Mouse (Mus musculus): ENCODE data around the gene Plcb2. TPM values are rescaled to one million over a fixed set of nuclear protein-coding genes. Genes with fewer than 3 reads are reported as not detected.

Plcb2 gene
- polyA plus RNA-seq, 1 experiment from 2014 or later = 0.22 TPM

DNA sequence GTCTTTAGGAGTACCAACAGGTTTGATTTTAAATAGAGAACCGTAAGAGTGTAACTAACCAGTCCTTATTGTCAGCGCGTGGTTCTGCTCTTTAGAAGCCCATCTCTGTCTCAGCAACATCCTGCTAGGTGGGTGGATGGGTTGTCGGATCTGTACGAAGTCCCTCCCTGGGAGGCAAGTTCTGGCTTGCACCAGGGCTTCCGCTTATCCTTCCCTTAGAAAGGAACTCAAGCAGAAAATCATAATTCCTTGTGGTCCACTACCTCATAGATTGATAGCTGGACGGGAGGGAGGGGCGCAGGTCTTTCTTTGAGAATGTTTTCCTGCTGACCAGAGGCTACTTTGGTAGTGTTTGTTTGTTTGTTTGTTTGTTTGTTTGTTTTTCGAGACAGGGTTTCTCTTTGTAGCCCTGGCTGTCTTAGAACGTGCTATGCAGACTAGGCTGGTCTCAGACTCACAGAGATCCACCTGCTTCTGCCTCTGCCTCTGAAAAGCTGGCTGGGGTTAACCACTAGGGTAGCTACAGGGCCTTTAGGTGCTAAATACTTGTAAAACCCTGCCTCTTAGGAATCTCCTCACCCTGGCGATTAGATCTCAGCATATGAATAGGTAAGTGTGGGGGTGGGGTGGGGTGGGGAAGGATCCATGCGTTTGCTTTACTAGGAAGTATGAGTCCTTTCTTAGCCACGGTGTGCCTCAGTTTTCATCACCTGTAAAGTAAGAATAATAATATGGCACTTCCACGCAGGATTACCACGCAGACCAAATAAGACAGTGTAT is 54.4 kb downstream of the Plcb2 start:
- Histone ChIP-seq H3K9me3 (replicated peaks; ENCODE audit: control insufficient read depth, low read length) (no peaks in the 10 kb centered on the region), H3K36me3 (replicated peaks; ENCODE audit: control insufficient read depth, insufficient read depth, low read depth, low read length) (no peaks in the 10 kb centered on the region), H3K9ac (replicated peaks; ENCODE audit: low read length) (no peak overlapping the region), H3K27ac (replicated peaks; ENCODE audit: low read depth, low read length) (no peak overlapping the region), H3K27me3 (ENCODE audit: control insufficient read depth, insufficient read depth, low read length) (peaks cover 44% of the 10 kb centered on the region), H3K4me1 (ENCODE audit: control insufficient read depth, insufficient read depth, low read length) (peaks cover 3% of the 10 kb centered on the region; the same call in 1 of the 2 replicates), H3K4me3 (ENCODE audit: low read depth, low read length) (no peak overlapping the region), H3K4me2 (ENCODE audit: low read depth, low read length) (no peak overlapping the region)
- DNase-seq (ENCODE audit: low spot score) = no peak
- ATAC-seq (replicated peaks; ENCODE audit: insufficient number of reproducible peaks, low FRiP score, low TSS enrichment, low read depth) = no peak
- WGBS = 30% methylated on average over 15 of the region's 15 CpGs

DNA sequence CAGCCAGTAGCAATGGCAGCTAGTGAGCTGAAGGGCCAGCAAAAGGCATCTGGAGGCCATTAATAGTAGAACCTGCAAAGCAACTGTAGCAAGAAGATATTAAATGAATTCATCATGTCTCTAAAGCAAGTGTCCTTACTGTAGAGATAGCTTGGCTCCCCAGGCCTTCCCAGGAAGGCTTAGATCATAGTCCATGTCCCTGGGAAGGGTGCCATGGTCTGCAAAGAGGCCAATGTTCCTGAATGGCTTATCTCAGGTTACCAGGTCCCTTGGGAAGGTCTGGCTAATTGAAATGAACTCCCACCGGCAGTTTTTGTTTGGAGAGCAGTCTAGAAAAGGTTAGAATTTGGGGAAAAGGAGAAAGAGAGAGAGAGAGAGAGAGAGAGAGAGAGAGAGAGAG is 56.5 kb downstream of the Plcb2 start:
- H3K9me3 ChIP-seq (replicated peaks; ENCODE audit: control insufficient read depth, low read length) = no peaks in the 10 kb centered on the region
- peaks cover 29% of the 10 kb centered on the region for H3K27me3 ChIP-seq (ENCODE audit: control insufficient read depth, insufficient read depth, low read length)
- no peak overlapping the region for H3K9ac ChIP-seq (replicated peaks; ENCODE audit: low read length)
- H3K27ac ChIP-seq (replicated peaks; ENCODE audit: low read depth, low read length) = no peak overlapping the region
- no peak overlapping the region for H3K4me3 ChIP-seq (ENCODE audit: low read depth, low read length)
- 30% methylated on average over 1 of the region's 1 CpGs for WGBS
- no peaks in the 10 kb centered on the region for H3K4me1 ChIP-seq (ENCODE audit: control insufficient read depth, insufficient read depth, low read length)
- ATAC-seq (replicated peaks; ENCODE audit: insufficient number of reproducible peaks, low FRiP score, low TSS enrichment, low read depth) = no peak
- H3K36me3 ChIP-seq (replicated peaks; ENCODE audit: control insufficient read depth, insufficient read depth, low read depth, low read length) = no peaks in the 10 kb centered on the region
- no peak for DNase-seq (ENCODE audit: low spot score)
- H3K4me2 ChIP-seq (ENCODE audit: low read depth, low read length) = no peak overlapping the region

DNA sequence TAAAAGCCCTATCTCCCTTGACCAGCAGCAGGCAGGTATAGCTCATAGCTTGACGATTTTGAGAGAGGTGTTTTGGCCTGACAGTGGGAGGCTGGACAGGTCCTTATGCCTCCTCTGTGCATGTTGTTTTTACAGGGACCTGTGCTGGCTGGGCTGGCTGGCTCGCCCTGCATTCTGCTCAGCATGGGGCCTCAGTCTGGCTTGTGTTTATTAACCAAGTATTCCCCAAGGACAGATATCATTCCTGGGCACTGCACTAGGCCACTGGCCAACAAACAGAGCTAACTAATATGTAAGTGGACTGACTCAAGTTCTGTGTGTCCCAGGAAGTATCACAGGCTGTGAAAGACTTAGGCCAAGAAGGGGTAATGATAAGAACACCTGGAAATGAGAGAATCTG is 58.5 kb downstream of the Plcb2 start:
- no peak overlapping the region; the same call in 1 of the 2 replicates for H3K9ac ChIP-seq (replicated peaks; ENCODE audit: low read length)
- no peak for DNase-seq (ENCODE audit: low spot score)
- H3K27me3 ChIP-seq (ENCODE audit: control insufficient read depth, insufficient read depth, low read length) = peaks cover 12% of the 10 kb centered on the region
- no peak overlapping the region for H3K4me3 ChIP-seq (ENCODE audit: low read depth, low read length)
- ATAC-seq (replicated peaks; ENCODE audit: insufficient number of reproducible peaks, low FRiP score, low TSS enrichment, low read depth) = no peak
- H3K9me3 ChIP-seq (replicated peaks; ENCODE audit: control insufficient read depth, low read length) = no peaks in the 10 kb centered on the region
- WGBS = 33% methylated on average over 2 of the region's 2 CpGs
- no peak overlapping the region for H3K4me2 ChIP-seq (ENCODE audit: low read depth, low read length)
- no peaks in the 10 kb centered on the region for H3K4me1 ChIP-seq (ENCODE audit: control insufficient read depth, insufficient read depth, low read length)
- H3K27ac ChIP-seq (replicated peaks; ENCODE audit: low read depth, low read length) = no peak overlapping the region
- no peaks in the 10 kb centered on the region for H3K36me3 ChIP-seq (replicated peaks; ENCODE audit: control insufficient read depth, insufficient read depth, low read depth, low read length)

DNA sequence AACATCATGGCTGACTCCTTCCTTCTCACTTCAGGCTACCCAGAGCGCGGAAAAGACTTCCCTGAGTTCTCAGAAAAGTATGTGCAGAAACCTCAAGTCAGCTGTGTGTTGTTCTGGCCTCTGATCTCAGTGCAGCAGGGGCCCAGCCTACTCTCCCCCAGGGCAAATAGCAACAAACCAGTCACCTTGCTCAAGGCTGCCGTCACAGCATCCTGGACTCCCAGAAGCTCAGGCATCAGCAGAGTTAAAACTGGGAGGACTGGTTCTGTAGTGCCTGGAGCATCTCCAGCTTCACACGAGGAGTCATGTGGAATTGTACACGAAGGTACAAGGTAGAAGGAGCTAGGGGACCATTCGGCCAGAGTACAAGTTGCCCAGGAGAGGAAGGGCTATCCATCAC is 59.0 kb downstream of the Plcb2 start:
- Histone ChIP-seq H3K4me3 (ENCODE audit: low read depth, low read length) (no peak overlapping the region), H3K27ac (replicated peaks; ENCODE audit: low read depth, low read length) (no peak overlapping the region), H3K4me1 (ENCODE audit: control insufficient read depth, insufficient read depth, low read length) (no peaks in the 10 kb centered on the region), H3K36me3 (replicated peaks; ENCODE audit: control insufficient read depth, insufficient read depth, low read depth, low read length) (no peaks in the 10 kb centered on the region), H3K9ac (replicated peaks; ENCODE audit: low read length) (no peak overlapping the region; the same call in 1 of the 2 replicates), H3K4me2 (ENCODE audit: low read depth, low read length) (no peak overlapping the region), H3K9me3 (replicated peaks; ENCODE audit: control insufficient read depth, low read length) (no peaks in the 10 kb centered on the region), H3K27me3 (ENCODE audit: control insufficient read depth, insufficient read depth, low read length) (peaks cover 10% of the 10 kb centered on the region)
- 47% methylated on average over 6 of the region's 6 CpGs for WGBS
- DNase-seq (ENCODE audit: low spot score) = no peak
- ATAC-seq (replicated peaks; ENCODE audit: insufficient number of reproducible peaks, low FRiP score, low TSS enrichment, low read depth) = no peak

DNA sequence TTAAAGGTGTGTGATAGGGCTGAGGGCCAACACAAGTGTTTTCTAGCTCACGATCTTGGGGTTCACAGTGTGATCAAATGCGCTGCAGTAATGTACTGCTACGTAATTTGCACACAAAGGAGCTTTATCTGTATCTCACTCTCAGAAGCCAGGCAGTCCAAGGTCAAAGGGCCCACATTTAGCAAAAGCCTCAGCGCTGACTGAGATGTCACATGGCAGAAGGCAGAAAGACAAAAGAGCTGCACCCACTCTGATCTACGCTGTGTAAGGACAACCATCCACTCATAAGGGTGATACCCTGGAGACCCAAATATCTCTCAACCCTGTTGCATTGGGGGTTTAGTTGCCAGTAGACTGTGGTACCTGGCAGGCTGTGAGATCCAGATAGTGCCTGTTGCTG is 61.1 kb downstream of the Plcb2 start:
- H3K4me3 ChIP-seq (ENCODE audit: low read depth, low read length) = no peak overlapping the region
- no peaks in the 10 kb centered on the region for H3K36me3 ChIP-seq (replicated peaks; ENCODE audit: control insufficient read depth, insufficient read depth, low read depth, low read length)
- whole genome bisulfite sequencing = 67% methylated on average over 5 of the region's 5 CpGs
- DNase-seq (ENCODE audit: low spot score) (no peak), ATAC-seq (replicated peaks; ENCODE audit: insufficient number of reproducible peaks, low FRiP score, low TSS enrichment, low read depth) (no peak)
- H3K9ac ChIP-seq (replicated peaks; ENCODE audit: low read length) = no peak overlapping the region
- H3K4me2 ChIP-seq (ENCODE audit: low read depth, low read length) = no peak overlapping the region
- H3K9me3 ChIP-seq (replicated peaks; ENCODE audit: control insufficient read depth, low read length) = no peaks in the 10 kb centered on the region
- no peak overlapping the region for H3K27ac ChIP-seq (replicated peaks; ENCODE audit: low read depth, low read length)
- H3K27me3 ChIP-seq (ENCODE audit: control insufficient read depth, insufficient read depth, low read length) = peaks cover 17% of the 10 kb centered on the region
- peaks cover 6% of the 10 kb centered on the region for H3K4me1 ChIP-seq (ENCODE audit: control insufficient read depth, insufficient read depth, low read length)

DNA sequence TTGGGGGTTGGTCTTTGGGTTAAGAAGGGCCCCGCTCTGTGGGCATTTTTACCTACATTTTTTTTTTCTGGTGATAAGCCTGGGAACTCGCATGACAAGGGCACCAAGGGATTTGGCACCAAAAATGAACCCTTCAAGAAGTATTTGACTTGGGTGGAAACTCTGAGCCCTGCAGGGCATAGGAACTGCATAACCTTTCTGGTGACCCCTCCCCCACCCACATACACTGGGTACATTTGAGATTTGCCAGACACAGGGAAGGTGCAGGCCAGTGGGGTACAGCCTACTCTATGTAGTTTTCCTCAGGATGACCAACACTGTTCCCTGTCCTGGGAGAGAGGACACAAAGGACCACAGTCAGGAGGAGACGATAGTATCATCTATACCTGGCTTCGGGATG is 62.6 kb downstream of the Plcb2 start:
- no peak overlapping the region for H3K27ac ChIP-seq (replicated peaks; ENCODE audit: low read depth, low read length)
- no peak for ATAC-seq (replicated peaks; ENCODE audit: insufficient number of reproducible peaks, low FRiP score, low TSS enrichment, low read depth)
- H3K27me3 ChIP-seq (ENCODE audit: control insufficient read depth, insufficient read depth, low read length) = peaks cover 17% of the 10 kb centered on the region
- peaks cover 6% of the 10 kb centered on the region for H3K4me1 ChIP-seq (ENCODE audit: control insufficient read depth, insufficient read depth, low read length)
- no peak overlapping the region for H3K4me3 ChIP-seq (ENCODE audit: low read depth, low read length)
- no peak for DNase-seq (ENCODE audit: low spot score)
- H3K9me3 ChIP-seq (replicated peaks; ENCODE audit: control insufficient read depth, low read length) = no peaks in the 10 kb centered on the region
- no peak overlapping the region for H3K9ac ChIP-seq (replicated peaks; ENCODE audit: low read length)
- H3K36me3 ChIP-seq (replicated peaks; ENCODE audit: control insufficient read depth, insufficient read depth, low read depth, low read length) = no peaks in the 10 kb centered on the region
- no peak overlapping the region for H3K4me2 ChIP-seq (ENCODE audit: low read depth, low read length)
- 85% methylated on average over 4 of the region's 4 CpGs for WGBS

DNA sequence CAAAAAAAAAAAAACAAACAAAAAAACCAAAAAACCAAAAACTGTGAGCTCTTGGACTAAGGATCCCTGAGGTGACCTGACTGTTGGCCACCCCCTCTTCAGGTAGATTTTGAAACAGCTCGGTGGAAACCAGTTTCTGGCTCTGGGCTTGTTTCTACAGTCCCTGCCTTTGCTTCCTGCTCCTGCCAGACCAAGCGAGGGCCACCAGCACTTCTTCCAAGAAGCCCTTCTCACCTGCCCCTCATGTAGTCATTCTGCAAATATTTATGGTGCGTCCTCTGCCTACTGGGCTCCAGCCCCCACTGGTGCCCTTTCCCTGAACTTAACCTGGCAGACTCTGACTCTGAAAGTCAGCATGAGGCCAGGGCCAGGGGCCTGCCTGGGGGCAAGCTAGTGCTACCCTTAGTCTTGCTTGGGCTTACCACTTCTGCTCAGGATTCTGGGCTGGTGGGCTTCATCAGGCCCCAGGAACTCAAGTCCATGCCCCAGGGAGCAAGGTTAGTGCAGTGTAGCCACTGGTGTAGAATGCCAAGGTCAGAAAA is 63.2 kb downstream of the Plcb2 start:
- peaks cover 6% of the 10 kb centered on the region for H3K4me1 ChIP-seq (ENCODE audit: control insufficient read depth, insufficient read depth, low read length)
- no peak overlapping the region for H3K4me3 ChIP-seq (ENCODE audit: low read depth, low read length)
- H3K27me3 ChIP-seq (ENCODE audit: control insufficient read depth, insufficient read depth, low read length) = peaks cover 17% of the 10 kb centered on the region
- H3K9ac ChIP-seq (replicated peaks; ENCODE audit: low read length) = no peak overlapping the region
- DNase-seq (ENCODE audit: low spot score) (no peak), ATAC-seq (replicated peaks; ENCODE audit: insufficient number of reproducible peaks, low FRiP score, low TSS enrichment, low read depth) (no peak)
- no peaks in the 10 kb centered on the region for H3K9me3 ChIP-seq (replicated peaks; ENCODE audit: control insufficient read depth, low read length)
- H3K36me3 ChIP-seq (replicated peaks; ENCODE audit: control insufficient read depth, insufficient read depth, low read depth, low read length) = no peaks in the 10 kb centered on the region
- H3K27ac ChIP-seq (replicated peaks; ENCODE audit: low read depth, low read length) = no peak overlapping the region
- no peak overlapping the region for H3K4me2 ChIP-seq (ENCODE audit: low read depth, low read length)
- 59% methylated on average over 3 of the region's 3 CpGs for WGBS
